Comparison of ENCODE assay signal across 8 mouse cellular contexts in genomic region chr16:13902397-13902831, GRCm38 (mm10). TPM values are rescaled to one million over a fixed set of nuclear protein-coding genes. Genes with fewer than 3 reads are reported as not detected.
DNase-seq lines count a peak whose midpoint lies in the region; ATAC-seq and TF ChIP-seq lines count a peak whose summit lies in the region.

No protein-coding gene starts in this region.

- H3K9ac ChIP-seq in heart, embryonic 16.5 days (ENCODE audit: low read length), result peak overlapping the region; percentile 92

- H3K36me3 ChIP-seq in heart, embryonic 16.5 days (ENCODE audit: control insufficient read depth, insufficient read depth), result no peaks in the 10 kb centered on the region

- peaks cover 11% of the 10 kb centered on the region for H3K4me1 ChIP-seq in heart, embryonic 16.5 days (ENCODE audit: control insufficient read depth, insufficient read depth, low read length)

- TF ChIP-seq CTCF in left cerebral cortex, adult 2 months (IDR thresholded peaks at IDR 0.05), result no peak

- no peaks in the 10 kb centered on the region for H3K27me3 ChIP-seq in heart, embryonic 16.5 days (ENCODE audit: control insufficient read depth, insufficient read depth, low read length)

- under 1% methylated on average over 30 of the region's 30 CpGs for WGBS in heart, embryonic 16.5 days

- peak overlapping the region; percentile 89 for H3K27ac ChIP-seq in left cerebral cortex, adult 2 months
- H3K27ac ChIP-seq in heart, embryonic 16.5 days (ENCODE audit: low read length), result peak overlapping the region; percentile 84

- H3K4me2 ChIP-seq in heart, embryonic 16.5 days (ENCODE audit: low read depth, low read length), result peak overlapping the region; percentile 68

- no peaks in the 10 kb centered on the region for H3K9me3 ChIP-seq in heart, embryonic 16.5 days (replicated peaks; ENCODE audit: control insufficient read depth, low read length)

- ATAC-seq in heart, embryonic 16.5 days (replicated peaks; ENCODE audit: extremely low read depth, insufficient read depth, low FRiP score), result no peak; the same call in 1 of the 2 replicates

- intact Hi-C loops in left cerebral cortex, adult 2 months (cut with DNase I), result loop anchor here (2.0 kb wide), 1 partner anchor 84 kb away; the partner anchor contains the start of genes 2900011O08Rik and Ifitm7

- no peak for DNase-seq in left cerebral cortex, adult 2 months (ENCODE audit: extremely low spot score in 1 of 2, low spot score in 2 of 2)
- DNase-seq in left cerebral cortex, adult 18-20 months (ENCODE audit: low spot score in 2 of 2), result no peak
- DNase-seq in WW6 (ENCODE audit: low read depth, low spot score) (peak; percentile 34), adipocyte (ENCODE audit: low spot score) (no peak)
- DNase-seq in lung, postnatal 25 days (ENCODE audit: low spot score), result peak; percentile 9
- DNase-seq in urinary bladder, postnatal 14 days (ENCODE audit: low spot score), result no peak
- DNase-seq in thymus, postnatal 36 days, result no peak

- H3K4me3 ChIP-seq in left cerebral cortex, adult 2 months, result peak overlapping the region; percentile 76
- H3K4me3 ChIP-seq in heart, embryonic 16.5 days (ENCODE audit: low read length), result peak overlapping the region; percentile 78

RNA-seq across cellular contexts. Expression of gene Pdxdc1, which starts 0.5 kb away (rescaled TPM):
- total RNA-seq in left cerebral cortex, adult 2 months (2021), result 10 to 100 TPM; 70.4 to 73.0 TPM
- total RNA-seq in left cerebral cortex, adult 18-20 months (2021), result 10 to 100 TPM; 62.0 to 82.6 TPM
- 58.1 and 65.8 TPM in 2 replicates for polyA plus RNA-seq in heart, embryonic 16.5 days (2015; fragmentation: Nextera tagmentation; extraction: Ambion mirVana)

RNA-seq across cellular contexts. Expression of gene Mpv17l, which starts 0.5 kb away (rescaled TPM):
- total RNA-seq in left cerebral cortex, adult 2 months (2021), result 10 to 100 TPM; 62.7 to 69.9 TPM
- total RNA-seq in left cerebral cortex, adult 18-20 months (2021), result 10 to 100 TPM; 69.7 to 75.5 TPM
- polyA plus RNA-seq in heart, embryonic 16.5 days (2015; fragmentation: Nextera tagmentation; extraction: Ambion mirVana), result 1.7 and 2.3 TPM in 2 replicates

Comparison
In these comparisons a context has a peak if more than half of its experiments do, and no peak if none do; other contexts are left out.
1. DNase-seq: peak in WW6 (single experiment) and lung, postnatal 25 days (single experiment); none in left cerebral cortex, adult 2 months (0 of 2), left cerebral cortex, adult 18-20 months (0 of 2), urinary bladder, postnatal 14 days (single experiment), adipocyte (single experiment) and thymus, postnatal 36 days (0 of 2).